Mouse (Mus musculus) MEL (cell line): ENCODE results near the gene Ddb1. TPM values are rescaled to one million over a fixed set of nuclear protein-coding genes. Genes with fewer than 3 reads are reported as not detected.
"Not testable (repeated sequence)": the region's sequence is repeated elsewhere in the genome, so short reads cannot be mapped to it uniquely, and the experiment has no call there.

Source experiments
- DNase-seq: peaks from one replicate; pipeline ENCODE4 v3.0.0; 2011; ENCODE audit warnings: low read depth, low spot score
- H3K27ac ChIP-seq: 2 replicates; pipeline ENCODE4 v1.5.1; 2012; ENCODE audit warnings: low read depth, mild to moderate bottlenecking, control low read depth, low read length, moderate library complexity; ENCODE audit not compliant: control insufficient read depth
- H3K27me3 ChIP-seq, 2 experiments: fragments of 150-350 bp in 1 of 2; sonication (generic) in 1 of 2; 2 replicates each; pipeline ENCODE4 v1.6.1; 2012; ENCODE audit warnings: low read length in 2 of 2, mild to moderate bottlenecking in 2 of 2, improper control_type of control experiment in 1 of 2, moderate library complexity in 1 of 2; ENCODE audit not compliant: insufficient read depth in 2 of 2, control insufficient read depth in 1 of 2
- H3K36me3 ChIP-seq, 2 experiments: 2 replicates each; pipeline ENCODE4 v1.6.1; 2012 to 2014; ENCODE audit warnings: low read length in 2 of 2, improper control_type of control experiment in 1 of 2, inconsistent platforms in 1 of 2, mild to moderate bottlenecking in 1 of 2; ENCODE audit not compliant: insufficient read depth in 2 of 2, control insufficient read depth in 1 of 2
- H3K4me1 ChIP-seq, 2 experiments: fragments of 150-350 bp in 1 of 2; sonication (generic) in 1 of 2; 2 replicates each; pipeline ENCODE4 v1.6.1; 2012; ENCODE audit warnings: low read length in 2 of 2, improper control_type of control experiment in 1 of 2, mild to moderate bottlenecking in 1 of 2; ENCODE audit not compliant: insufficient read depth in 2 of 2, control insufficient read depth in 1 of 2
- H3K4me3 ChIP-seq, 2 experiments: fragments of 150-350 bp in 1 of 2; sonication (generic) in 1 of 2; 2 replicates each; pipeline ENCODE4 v1.5.1; 2012; ENCODE audit warnings: low read depth in 2 of 2, low read length in 2 of 2, mild to moderate bottlenecking in 2 of 2, moderate library complexity in 2 of 2, control low read depth in 1 of 2, improper control_type of control experiment in 1 of 2; ENCODE audit not compliant: control insufficient read depth in 1 of 2, insufficient read depth in 1 of 2
- H3K79me2 ChIP-seq: 2 replicates; pipeline ENCODE4 v1.6.1; 2012; ENCODE audit warnings: mild to moderate bottlenecking, low read length, moderate library complexity; ENCODE audit not compliant: control insufficient read depth, poor library complexity, insufficient read depth
- H3K9ac ChIP-seq: 2 replicates; pipeline ENCODE4 v1.6.1; 2012; ENCODE audit warnings: low read depth, mild to moderate bottlenecking, control low read depth, low read length, moderate library complexity; ENCODE audit not compliant: control insufficient read depth, poor library complexity, severe bottlenecking
- H3K9me3 ChIP-seq: fragments of 150-350 bp; sonication (generic); replicated peaks from 2 replicates; pipeline ENCODE4 v1.6.1; 2012; ENCODE audit warnings: mild to moderate bottlenecking, low read length, improper control_type of control experiment, moderate library complexity; ENCODE audit not compliant: insufficient read depth
- CTCF ChIP-seq, 3 experiments: IDR thresholded peaks in 2 of 3; conservative IDR thresholded peaks in 1 of 3; 2 replicates each; pipeline ENCODE4 v1.5.1; 2011 to 2012; ENCODE audit warnings: low read length in 3 of 3, low read depth in 2 of 3, mild to moderate bottlenecking in 2 of 3, improper control_type of control experiment in 1 of 3, inconsistent platforms in 1 of 3, mixed read lengths in 1 of 3, moderate library complexity in 1 of 3; ENCODE audit not compliant: control insufficient read depth in 1 of 3, insufficient read depth in 1 of 3, poor library complexity in 1 of 3, severe bottlenecking in 1 of 3
- ELF1 ChIP-seq: IDR thresholded peaks from 2 replicates; pipeline ENCODE4 v1.6.1; 2014; ENCODE audit warnings: low read depth, mild to moderate bottlenecking, inconsistent platforms, low read length, improper control_type of control experiment, moderate library complexity
- MAZ ChIP-seq: IDR thresholded peaks from 2 replicates; pipeline ENCODE4 v1.6.1; 2012; ENCODE audit warnings: low read depth, mild to moderate bottlenecking, inconsistent platforms, low read length, improper control_type of control experiment
- MYB ChIP-seq: IDR thresholded peaks from 2 replicates; pipeline ENCODE4 v1.6.1; 2011; ENCODE audit warnings: mild to moderate bottlenecking, low read depth, low read length, improper control_type of control experiment
- POLR2A ChIP-seq, 2 experiments: IDR thresholded peaks; 2 replicates each; pipeline ENCODE4 v1.6.1; 2011 to 2012; ENCODE audit warnings: low read length in 2 of 2, mild to moderate bottlenecking in 2 of 2, control low read depth in 1 of 2, improper control_type of control experiment in 1 of 2, low read depth in 1 of 2, moderate library complexity in 1 of 2; ENCODE audit not compliant: control insufficient read depth in 1 of 2, insufficient read depth in 1 of 2, poor library complexity in 1 of 2
- RAD21 ChIP-seq: IDR thresholded peaks from 2 replicates; pipeline ENCODE4 v1.6.1; 2011; ENCODE audit warnings: mild to moderate bottlenecking, low read depth, low read length, improper control_type of control experiment
- SIN3A ChIP-seq: IDR thresholded peaks from 2 replicates; pipeline ENCODE4 v1.6.1; 2012; ENCODE audit warnings: low read length, improper control_type of control experiment, inconsistent platforms
- SMC3 ChIP-seq: IDR thresholded peaks from 2 replicates; pipeline ENCODE4 v1.6.1; 2011; ENCODE audit warnings: low read depth, low read length, improper control_type of control experiment
- TBP ChIP-seq: IDR thresholded peaks from 2 replicates; pipeline ENCODE4 v1.8.0; 2011; ENCODE audit warnings: low read depth, low read length, improper control_type of control experiment
- ZNF384 ChIP-seq: IDR thresholded peaks from 2 replicates; pipeline ENCODE4 v1.6.1; 2012; ENCODE audit warnings: low read depth, mild to moderate bottlenecking, inconsistent platforms, low read length, improper control_type of control experiment
- polyA plus RNA-seq, 2 experiments: library from polyadenylated mRNA; stranded (reverse) in 1 of 2; unstranded in 1 of 2; fragments of >175 nt in 1 of 2; fragments of >200 nt in 1 of 2; gene quantifications; 2 replicates each; pipeline versions ENCODE4 v1.2.1 to v1.2.4; 2012; ENCODE audit warnings: low replicate concordance in 2 of 2, low read depth in 1 of 2; ENCODE audit not compliant: insufficient read length in 2 of 2, insufficient read depth in 1 of 2, missing spikeins in 1 of 2
- total RNA-seq: library from RNA; depleted of rRNA; stranded (reverse); fragments of 300-350 nt; gene quantifications from 2 replicates; pipeline ENCODE4 v1.2.3, GENCODE M21; 2012

The Ddb1 gene
- total and polyA plus RNA-seq, 3 experiments: 116 to 459 (median 365) TPM

DNA sequence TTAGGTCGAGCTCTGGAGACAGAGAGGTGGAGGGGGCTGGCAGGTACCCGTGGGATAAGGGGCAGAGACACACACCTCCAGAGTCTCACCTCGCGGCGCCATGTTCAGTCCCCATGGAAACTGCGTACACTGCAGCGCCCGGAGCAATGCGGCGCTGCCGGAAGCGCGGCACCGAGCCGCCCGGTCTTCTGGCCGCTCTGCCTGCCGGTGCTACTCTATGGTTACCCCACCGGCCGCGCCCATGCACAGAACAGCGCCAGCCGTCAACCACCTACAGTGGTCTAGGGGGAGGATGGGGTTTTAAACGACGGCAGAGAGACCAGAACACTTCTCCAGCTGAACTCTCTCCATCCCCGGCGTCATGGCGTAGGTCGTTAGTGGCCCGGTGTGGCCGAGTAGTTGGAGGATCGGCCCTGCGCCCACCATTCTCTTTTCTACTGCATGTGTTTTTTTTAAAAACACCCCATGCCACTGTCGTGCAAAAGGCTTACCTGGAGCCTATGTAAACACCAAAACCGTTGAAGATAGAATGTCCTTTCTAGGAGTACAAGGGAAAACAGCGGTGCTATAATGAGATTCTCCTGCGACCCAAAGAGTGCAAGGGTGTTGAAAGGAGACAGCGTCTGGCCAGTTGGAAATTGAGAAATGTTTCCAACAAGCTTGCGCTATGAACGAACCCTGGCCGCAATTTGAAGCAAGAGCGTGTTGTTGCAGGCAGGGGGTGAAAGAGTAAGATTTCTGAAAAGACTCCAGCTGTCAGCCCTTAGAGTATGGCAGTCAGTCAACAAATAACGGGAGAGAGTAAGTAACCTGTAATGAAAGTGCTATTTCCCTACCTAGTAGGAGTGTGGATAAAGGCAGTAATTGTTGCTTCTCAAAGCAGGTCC is 49.3 kb upstream of the Ddb1 start, which contains the start of gene Tmem216 (continued):
- peak; percentile 84 to 85 for TF ChIP-seq POLR2A (IDR thresholded peaks at IDR 0.05; ENCODE audit: control insufficient read depth in 1 of 2, insufficient read depth in 1 of 2, low read depth in 1 of 2, low read length in 2 of 2, poor library complexity in 1 of 2)
- TF ChIP-seq, all 39 proteins: peak for 14

DNA sequence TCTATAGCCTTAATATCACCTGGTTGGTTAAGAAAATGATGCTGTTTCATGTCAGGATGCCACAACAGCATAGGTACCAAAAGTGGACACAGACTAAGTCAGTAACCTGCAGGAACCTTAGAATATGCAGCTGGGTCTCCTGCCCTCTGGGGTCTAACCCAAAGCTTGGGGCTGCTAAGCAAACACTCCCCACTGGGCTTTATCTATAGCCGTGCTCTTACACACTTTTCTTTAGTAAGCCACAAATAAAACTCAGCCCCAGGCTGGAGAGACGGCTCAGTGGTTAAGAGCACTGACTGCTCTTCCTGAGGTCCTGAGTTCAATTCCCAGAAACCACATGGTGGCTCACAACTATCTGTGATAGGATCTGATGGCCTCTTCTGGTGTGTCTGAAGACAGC is 48.1 kb upstream of the Ddb1 start:
- no peak overlapping the region for H3K27ac ChIP-seq
- peak; percentile 23 for DNase-seq
- TF ChIP-seq MYB (no peak), TBP (0 out of 2 replicates have a peak, but pooled peaks have one; percentile 30)
- H3K9me3 ChIP-seq: no peaks in the 10 kb centered on the region
- peaks cover 2% of the 10 kb centered on the region; the same call in 1 of the 2 replicates for H3K79me2 ChIP-seq
- H3K4me3 ChIP-seq: no peak overlapping the region
- H3K27me3 ChIP-seq: no peaks in the 10 kb centered on the region
- peaks cover 0 to 15% of the 10 kb centered on the region in 2 experiments; a peak in 2 of 4 replicates for H3K4me1 ChIP-seq
- no peak overlapping the region for H3K9ac ChIP-seq
- H3K36me3 ChIP-seq: peaks cover 0 to 14% of the 10 kb centered on the region in 2 experiments; a peak in 2 of 4 replicates

DNA sequence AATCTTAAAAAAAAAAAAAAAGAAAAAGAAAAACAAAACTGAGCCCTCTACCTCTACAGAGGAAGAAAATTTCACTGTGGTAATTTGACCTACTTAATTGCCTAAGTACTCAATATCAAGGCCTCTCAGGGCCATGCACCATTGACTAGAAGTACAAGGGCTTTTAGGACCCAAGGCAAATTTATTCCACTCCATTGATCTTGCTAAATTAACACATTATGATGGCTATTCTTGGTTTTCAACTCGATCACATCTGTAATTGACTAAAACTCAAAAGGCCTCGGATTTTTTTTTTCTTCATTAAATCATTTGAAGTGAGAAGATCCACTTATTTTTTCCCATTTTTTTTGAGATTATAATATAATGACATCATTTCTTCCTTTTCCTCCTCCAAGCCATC is 47.7 kb upstream of the Ddb1 start:
- Histone ChIP-seq H3K4me1 (peaks cover 0 to 17% of the 10 kb centered on the region in 2 experiments; a peak in 2 of 4 replicates), H3K4me3 (no peak overlapping the region), H3K79me2 (peaks cover 2% of the 10 kb centered on the region; the same call in 1 of the 2 replicates), H3K27me3 (no peaks in the 10 kb centered on the region), H3K9ac (no peak overlapping the region), H3K27ac (no peak overlapping the region), H3K9me3 (no peaks in the 10 kb centered on the region), H3K36me3 (peaks cover 0 to 14% of the 10 kb centered on the region in 2 experiments; a peak in 2 of 4 replicates)
- TF ChIP-seq SIN3A (0 out of 2 replicates have a peak, but pooled peaks have one; percentile 20), ELF1 (no peak), ZNF384 (0 out of 2 replicates have a peak, but pooled peaks have one; percentile 15), MAZ (no peak)
- DNase-seq: no peak

DNA sequence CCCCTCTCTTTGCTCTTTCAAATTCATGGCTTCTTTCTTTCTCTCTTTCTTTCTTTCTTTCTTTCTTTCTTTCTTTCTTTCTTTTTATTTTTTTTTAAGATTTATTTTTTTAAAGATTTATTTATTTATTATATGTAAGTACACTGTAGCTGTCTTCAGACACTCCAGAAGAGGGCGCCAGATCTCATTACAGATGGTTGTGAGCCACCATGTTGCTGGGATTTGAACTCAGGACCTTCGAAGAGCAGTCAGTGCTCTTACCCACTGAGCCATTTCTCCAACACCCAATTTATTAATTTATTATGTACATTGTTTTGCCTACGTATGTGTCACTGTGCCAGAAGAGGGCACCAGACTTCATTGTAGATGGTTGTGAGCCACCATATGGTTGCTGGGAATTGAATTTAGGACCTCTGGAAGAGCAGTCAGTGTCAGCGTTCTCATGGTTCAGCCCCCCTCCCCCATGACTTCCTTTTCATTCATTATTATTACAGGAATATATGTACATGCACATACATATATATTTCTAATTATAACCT is 47.2 kb upstream of the Ddb1 start:
- TF ChIP-seq SMC3 (0 out of 2 replicates have a peak, but pooled peaks have one; percentile 21), RAD21 (peak; percentile 12), CTCF (IDR thresholded peaks at IDR 0.05 in 2 of 3, conservative IDR thresholded peaks at IDR 0.05 in 1 of 3; ENCODE audit: control insufficient read depth in 1 of 3, insufficient read depth in 1 of 3, low read depth in 2 of 3, low read length in 3 of 3, poor library complexity in 1 of 3, severe bottlenecking in 1 of 3) (peak in 2 of 3 experiments; percentile 19 to 31; a peak in 2 of 6 replicates)
- Histone ChIP-seq H3K36me3 (peaks cover 0 to 14% of the 10 kb centered on the region in 2 experiments; a peak in 2 of 4 replicates), H3K4me1 (peaks cover 0 to 17% of the 10 kb centered on the region in 2 experiments; a peak in 2 of 4 replicates)
- not testable (repeated sequence) for H3K9ac ChIP-seq, H3K4me3 ChIP-seq, H3K9me3 ChIP-seq, H3K27me3 ChIP-seq, H3K79me2 ChIP-seq, H3K27ac ChIP-seq
- peak; percentile 58 for DNase-seq
